Mouse (Mus musculus) hindbrain, embryonic 15.5 days (tissue): Measurements from ENCODE around the gene Msh5. TPM values are rescaled to one million over a fixed set of nuclear protein-coding genes. Genes with fewer than 3 reads are reported as not detected.

Experiments used
- ATAC-seq: fragments of 200-750 bp; cut with Nextera tagmentation; 2 replicates; pipeline ENCODE4 v1.8.0; 2017; ENCODE audit warnings: low read depth, moderate number of reproducible peaks, moderate TSS enrichment; ENCODE audit not compliant: low FRiP score
- H3K27ac ChIP-seq: fragments of 300-500 bp; sonication (generic); replicated peaks from 2 replicates; pipeline ENCODE4 v1.5.1; 2015; ENCODE audit warnings: mild to moderate bottlenecking, inconsistent platforms
- H3K27me3 ChIP-seq: fragments of 300-500 bp; sonication (generic); 2 replicates; pipeline ENCODE4 v1.6.1; 2015; ENCODE audit warnings: control low read depth, inconsistent platforms
- H3K36me3 ChIP-seq: fragments of 300-500 bp; sonication (generic); 2 replicates; pipeline ENCODE4 v1.6.1; 2015; ENCODE audit warnings: control low read depth, inconsistent platforms
- H3K4me1 ChIP-seq: fragments of 300-500 bp; sonication (generic); replicated peaks from 2 replicates; pipeline ENCODE4 v1.6.1; 2015; ENCODE audit warnings: control low read depth, inconsistent platforms
- H3K4me2 ChIP-seq: fragments of 300-500 bp; sonication (generic); 2 replicates; pipeline ENCODE4 v1.6.1; 2015; ENCODE audit warnings: moderate library complexity, mild to moderate bottlenecking, inconsistent platforms
- H3K4me3 ChIP-seq: fragments of 300-500 bp; sonication (generic); 2 replicates; pipeline ENCODE4 v1.5.1; 2015; ENCODE audit warnings: mild to moderate bottlenecking, inconsistent platforms
- H3K9ac ChIP-seq: fragments of 300-500 bp; sonication (generic); 2 replicates; pipeline ENCODE4 v1.6.1; 2015; ENCODE audit warnings: inconsistent platforms
- H3K9me3 ChIP-seq: fragments of 300-500 bp; sonication (generic); 2 replicates; pipeline ENCODE4 v1.6.1; 2016; ENCODE audit warnings: control low read depth, inconsistent platforms
- WGBS: fragments of 180-500 bp; shearing (Covaris S2); methylation state at CpG from one replicate; pipeline ENCODE4 v1.1.7; 2015; 5-methylcytosine and 5-hydroxymethylcytosine counted together
- polyA plus RNA-seq: library from polyadenylated mRNA; unstranded; fragments of >200 nt; fragmentation: Nextera tagmentation; extraction: Ambion mirVana; gene quantifications from 2 replicates; pipeline ENCODE4 v1.2.1, GENCODE M21; 2015

The Msh5 gene
- polyA plus RNA-seq, 1 experiment from 2014 or later, result 3.4 TPM

DNA sequence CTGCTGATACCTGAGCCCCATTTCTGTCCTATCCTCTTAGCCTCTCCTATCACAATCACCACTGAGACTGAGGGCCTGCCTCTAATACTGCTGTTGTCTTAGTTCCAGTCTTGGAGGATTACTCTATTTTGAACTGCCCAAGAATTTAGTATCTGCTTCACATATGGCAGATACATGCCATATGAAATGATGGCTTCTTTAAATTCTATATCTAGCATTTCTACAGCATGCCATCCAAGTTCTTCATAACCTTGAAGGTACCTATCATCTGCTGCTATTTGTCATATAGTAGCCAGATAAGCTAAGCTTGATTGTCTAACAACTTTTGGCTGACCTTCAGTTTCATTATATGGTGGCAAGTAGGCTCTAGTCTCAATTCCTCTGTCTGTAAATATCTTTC is 51.8 kb downstream of the Msh5 start:
- Histone ChIP-seq H3K27ac (no peak overlapping the region), H3K4me2 (no peak overlapping the region), H3K9me3 (no peaks in the 10 kb centered on the region), H3K36me3 (no peaks in the 10 kb centered on the region), H3K27me3 (no peaks in the 10 kb centered on the region), H3K9ac (no peak overlapping the region), H3K4me1 (peaks cover 2% of the 10 kb centered on the region), H3K4me3 (no peak overlapping the region)
- ATAC-seq, result no peak

DNA sequence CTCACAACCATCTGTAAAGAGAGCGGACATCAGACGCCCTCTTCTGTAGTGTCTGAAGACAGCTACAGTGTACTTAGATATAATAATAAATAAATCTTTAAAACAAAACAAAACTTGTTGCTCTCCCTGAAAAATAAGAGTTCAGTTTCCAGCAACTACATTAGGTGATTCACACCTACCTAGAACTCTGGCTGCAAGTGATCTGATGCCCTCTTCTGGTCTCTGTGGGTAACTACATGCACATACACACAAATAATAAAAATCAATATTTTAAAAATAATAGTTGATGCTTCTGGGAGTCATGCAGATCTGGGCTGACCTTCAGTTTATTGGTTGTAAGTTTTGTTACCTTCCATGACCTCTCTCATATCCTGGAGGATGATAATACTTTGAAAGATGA is 62.3 kb downstream of the Msh5 start:
- H3K9ac ChIP-seq, result no peak overlapping the region
- peaks cover 25% of the 10 kb centered on the region for H3K4me1 ChIP-seq
- no peak for ATAC-seq
- H3K4me2 ChIP-seq, result no peak overlapping the region
- H3K36me3 ChIP-seq, result peaks cover 14% of the 10 kb centered on the region
- H3K4me3 ChIP-seq, result no peak overlapping the region
- 80% methylated on average over 2 of the region's 2 CpGs for WGBS
- no peaks in the 10 kb centered on the region for H3K9me3 ChIP-seq
- no peak overlapping the region for H3K27ac ChIP-seq
- H3K27me3 ChIP-seq, result no peaks in the 10 kb centered on the region

DNA sequence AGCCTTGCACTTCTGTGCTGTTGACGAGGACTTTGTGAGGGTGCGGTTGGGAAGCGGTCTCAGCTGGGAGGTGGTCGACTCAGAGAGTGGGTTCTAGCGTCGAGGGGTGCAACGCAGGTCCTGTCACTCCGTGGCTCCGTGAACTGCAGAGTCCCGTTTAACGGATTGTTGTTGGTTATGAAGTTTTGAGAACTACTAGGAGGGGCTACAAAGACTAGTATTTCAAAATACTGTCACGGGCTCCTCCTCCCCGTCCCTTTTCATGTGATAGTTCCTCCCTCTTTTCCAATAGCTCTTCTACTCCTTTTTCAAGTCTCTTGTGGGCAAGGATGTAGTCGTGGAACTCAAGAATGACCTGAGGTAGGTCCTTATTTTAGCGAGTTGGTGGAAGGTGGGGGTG is 64.2 kb downstream of the Msh5 start:
- Histone ChIP-seq H3K4me3 (peak overlapping the region; percentile 76), H3K4me2 (peak overlapping the region; percentile 91), H3K27me3 (no peaks in the 10 kb centered on the region), H3K27ac (peak overlapping the region; percentile 98), H3K9ac (peak overlapping the region; percentile 88), H3K36me3 (peaks cover 14% of the 10 kb centered on the region), H3K9me3 (no peaks in the 10 kb centered on the region), H3K4me1 (peaks cover 25% of the 10 kb centered on the region)
- WGBS, result under 1% methylated on average over 15 of the region's 15 CpGs
- no peak; the same call in 1 of the 2 replicates for ATAC-seq

DNA sequence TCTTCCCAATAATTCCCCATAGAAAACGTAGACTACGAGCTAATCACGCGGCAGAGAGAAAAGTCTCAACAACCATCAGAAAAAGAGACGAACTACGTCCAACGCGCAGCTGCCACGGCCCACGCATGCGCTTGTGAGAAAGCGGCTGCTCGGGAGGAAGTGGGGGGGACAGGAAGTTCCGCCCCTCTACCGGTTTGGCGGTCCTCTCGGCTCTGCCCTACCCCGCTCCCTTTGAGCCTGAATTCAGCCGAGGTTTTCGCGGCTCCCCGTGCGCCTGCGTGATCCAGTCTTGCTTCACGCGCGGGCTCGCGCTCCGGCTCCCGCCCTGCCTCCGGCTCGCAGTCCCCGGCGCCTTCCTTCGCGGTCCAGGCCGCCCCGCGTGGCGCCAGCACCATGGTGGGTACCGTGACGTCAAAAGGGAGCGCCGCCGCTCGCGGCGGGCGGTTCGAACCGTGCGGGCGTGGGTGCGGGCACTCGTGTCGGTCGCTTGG is 64.8 kb downstream of the Msh5 start, which contains the start of gene Lsm2:
TSS of gene Lsm2 (plus strand) at position 173 of the 491 bp plus-strand sequence.
- Histone ChIP-seq H3K4me1 (peaks cover 25% of the 10 kb centered on the region), H3K27me3 (no peaks in the 10 kb centered on the region), H3K4me3 (peak within 1 kb of the TSS; percentile 76), H3K27ac (peak within 1 kb of the TSS; percentile 98), H3K9ac (peak within 1 kb of the TSS; percentile 88), H3K4me2 (peak within 1 kb of the TSS; percentile 91), H3K36me3 (peaks cover 14% of the 10 kb centered on the region), H3K9me3 (no peaks in the 10 kb centered on the region)
- under 1% methylated on average over 57 of the region's 58 CpGs for WGBS
- ATAC-seq, result peak; percentile 96

- Histone ChIP-seq H3K4me1 (peaks cover 25% of the 10 kb centered on the region), H3K36me3 (peaks cover 3% of the 10 kb centered on the region), H3K9ac (peak overlapping the region; percentile 88), H3K27me3 (no peaks in the 10 kb centered on the region), H3K4me2 (peak overlapping the region; percentile 91), H3K4me3 (peak overlapping the region; percentile 76), H3K9me3 (no peaks in the 10 kb centered on the region), H3K27ac (peak overlapping the region; percentile 98; the same call in 1 of the 2 replicates)
- ATAC-seq, result no peak
- WGBS, result 14% methylated on average over 2 of the region's 2 CpGs
Observed at GRCm38 (mm10) chr17:34980655-34981054, 65.9 kb downstream of the Msh5 start.

DNA sequence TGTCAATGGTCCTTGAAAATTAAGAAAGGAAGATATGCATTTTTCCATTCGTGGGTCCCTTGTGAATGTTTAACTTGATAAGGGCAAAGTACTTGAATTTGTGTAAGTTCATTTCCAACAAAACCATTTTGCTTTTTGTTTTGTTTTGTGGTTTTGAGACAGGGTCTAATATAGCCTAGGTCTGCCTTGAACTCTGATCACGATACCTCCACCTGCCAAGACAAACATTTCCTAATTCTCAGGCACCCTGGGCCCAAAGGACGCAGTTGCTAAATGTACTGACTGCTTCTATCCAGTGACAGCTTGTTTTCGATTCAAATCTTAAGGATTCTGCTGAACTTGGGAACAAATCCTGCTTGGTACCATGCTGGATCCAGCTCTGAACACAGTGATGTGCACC is 66.9 kb downstream of the Msh5 start:
- no peak overlapping the region for H3K9ac ChIP-seq
- H3K4me2 ChIP-seq, result no peak overlapping the region
- ATAC-seq, result no peak
- H3K36me3 ChIP-seq, result no peaks in the 10 kb centered on the region
- 95% methylated on average over 4 of the region's 4 CpGs for WGBS
- H3K27ac ChIP-seq, result no peak overlapping the region
- peaks cover 25% of the 10 kb centered on the region for H3K4me1 ChIP-seq
- no peaks in the 10 kb centered on the region for H3K9me3 ChIP-seq
- H3K27me3 ChIP-seq, result no peaks in the 10 kb centered on the region
- H3K4me3 ChIP-seq, result no peak overlapping the region

Other genes starting within 250 kb of the Msh5 start
- not detected in 2 replicates for gene Cyp21a1, start 242.2 kb downstream of the Msh5 start, polyA plus RNA-seq
- 43.9 TPM in 2 replicates for gene Stk19, start 209.8 kb downstream of the Msh5 start, polyA plus RNA-seq
- gene Dxo, start 209.7 kb downstream of the Msh5 start, polyA plus RNA-seq, result 67.2 and 68.3 TPM in 2 replicates
- gene Skiv2l, start 196.5 kb downstream of the Msh5 start, polyA plus RNA-seq, result 59.4 and 63.4 TPM in 2 replicates
- 81.0 and 94.4 TPM in 2 replicates for gene Nelfe, start 196.4 kb downstream of the Msh5 start, polyA plus RNA-seq
- 2.5 and 4.1 TPM in 2 replicates for gene Cfb, start 184.2 kb downstream of the Msh5 start, polyA plus RNA-seq
- 11.9 and 12.9 TPM in 2 replicates for gene Zbtb12, start 167.3 kb downstream of the Msh5 start, polyA plus RNA-seq
- gene Gm20547, start 164.7 kb downstream of the Msh5 start, polyA plus RNA-seq, result not detected in 2 replicates
- gene C2, start 148.5 kb downstream of the Msh5 start, polyA plus RNA-seq, result 2.4 and 3.7 TPM in 2 replicates
- 90.9 and 96.7 TPM in 2 replicates for gene Ehmt2, start 148.3 kb downstream of the Msh5 start, polyA plus RNA-seq
- gene Slc44a4, start 132.3 kb downstream of the Msh5 start, polyA plus RNA-seq, result 0.09 TPM in 1 of 2 replicates, not detected in the other
- 35.9 and 38.3 TPM in 2 replicates for gene Neu1, start 115.5 kb downstream of the Msh5 start, polyA plus RNA-seq
- gene Hspa1b, start 87.5 kb downstream of the Msh5 start, polyA plus RNA-seq, result 0.31 and 0.51 TPM in 2 replicates
- 1.0 TPM in 1 of 2 replicates, not detected in the other for gene Gm20481, start 76.8 kb downstream of the Msh5 start, polyA plus RNA-seq
- gene Hspa1a, start 74.6 kb downstream of the Msh5 start, polyA plus RNA-seq, result 12.0 and 13.1 TPM in 2 replicates
- gene Hspa1l, start 74.0 kb downstream of the Msh5 start, polyA plus RNA-seq, result 1.3 and 1.8 TPM in 2 replicates
- 109 and 113 TPM in 2 replicates for gene Lsm2, start 64.9 kb downstream of the Msh5 start, polyA plus RNA-seq
- 60.4 and 68.7 TPM in 2 replicates for gene Vars, start 45.8 kb downstream of the Msh5 start, polyA plus RNA-seq
- 0.14 TPM in 2 replicates for gene Vwa7, start 30.2 kb downstream of the Msh5 start, polyA plus RNA-seq
- gene Sapcd1, start 18.7 kb downstream of the Msh5 start, polyA plus RNA-seq, result 1.6 and 2.3 TPM in 2 replicates
- 87.4 TPM in 2 replicates for gene Clic1, start 3.2 kb upstream of the Msh5 start, polyA plus RNA-seq
- 349 and 367 TPM in 2 replicates for gene Ddah2, start 12.3 kb upstream of the Msh5 start, polyA plus RNA-seq
- gene Ly6g6c, start 18.6 kb upstream of the Msh5 start, polyA plus RNA-seq, result 0.18 TPM in 1 of 2 replicates, not detected in the other
- 0.22 and 0.25 TPM in 2 replicates for gene Mpig6b, start 19.4 kb upstream of the Msh5 start, polyA plus RNA-seq
- 0.43 and 0.53 TPM in 2 replicates for gene Ly6g6e, start 30.2 kb upstream of the Msh5 start, polyA plus RNA-seq
- 1.2 and 1.8 TPM in 2 replicates for gene Ly6g6d, start 31.3 kb upstream of the Msh5 start, polyA plus RNA-seq
- 0.24 TPM in 1 of 2 replicates, not detected in the other for gene Ly6g6f, start 38.9 kb upstream of the Msh5 start, polyA plus RNA-seq
- gene Abhd16a, start 42.5 kb upstream of the Msh5 start, polyA plus RNA-seq, result 102 and 106 TPM in 2 replicates
- not detected in 2 replicates for gene Ly6g5c, start 61.5 kb upstream of the Msh5 start, polyA plus RNA-seq
- 1.1 and 1.2 TPM in 2 replicates for gene Ly6g5b, start 68.7 kb upstream of the Msh5 start, polyA plus RNA-seq
- gene Gpank1, start 74.7 kb upstream of the Msh5 start, polyA plus RNA-seq, result 24.3 and 25.4 TPM in 2 replicates
- gene Csnk2b, start 75.3 kb upstream of the Msh5 start, polyA plus RNA-seq, result 308 and 311 TPM in 2 replicates
- 9.3 and 10.8 TPM in 2 replicates for gene D17H6S53E, start 79.6 kb upstream of the Msh5 start, polyA plus RNA-seq
- gene Apom, start 85.3 kb upstream of the Msh5 start, polyA plus RNA-seq, result 0.21 and 0.79 TPM in 2 replicates
- 70.0 and 75.7 TPM in 2 replicates for gene Bag6, start 88.4 kb upstream of the Msh5 start, polyA plus RNA-seq
- gene Prrc2a, start 118.2 kb upstream of the Msh5 start, polyA plus RNA-seq, result 175 and 181 TPM in 2 replicates
- gene Aif1, start 129.3 kb upstream of the Msh5 start, polyA plus RNA-seq, result 7.4 and 9.6 TPM in 2 replicates
- gene Lst1, start 141.7 kb upstream of the Msh5 start, polyA plus RNA-seq, result 5.6 and 13.9 TPM in 2 replicates
- 0.84 and 0.97 TPM in 2 replicates for gene Ltb, start 147.7 kb upstream of the Msh5 start, polyA plus RNA-seq
- 0.13 TPM in 1 of 2 replicates, not detected in the other for gene Tnf, start 155.3 kb upstream of the Msh5 start, polyA plus RNA-seq
- 0.39 and 0.42 TPM in 2 replicates for gene Lta, start 158.6 kb upstream of the Msh5 start, polyA plus RNA-seq
- gene Gm16181, start 174.1 kb upstream of the Msh5 start, polyA plus RNA-seq, result 0.43 and 0.55 TPM in 2 replicates
- 99.1 and 110 TPM in 2 replicates for gene Atp6v1g2, start 186.9 kb upstream of the Msh5 start, polyA plus RNA-seq
- gene Nfkbil1, start 189.0 kb upstream of the Msh5 start, polyA plus RNA-seq, result 10.8 and 12.0 TPM in 2 replicates
- gene Ddx39b, start 195.0 kb upstream of the Msh5 start, polyA plus RNA-seq, result 361 and 365 TPM in 2 replicates
- 118 and 128 TPM in 2 replicates for gene H2-D1, start 216.0 kb upstream of the Msh5 start, polyA plus RNA-seq